Mouse (Mus musculus): ENCODE data around the gene Maco1.

DNA sequence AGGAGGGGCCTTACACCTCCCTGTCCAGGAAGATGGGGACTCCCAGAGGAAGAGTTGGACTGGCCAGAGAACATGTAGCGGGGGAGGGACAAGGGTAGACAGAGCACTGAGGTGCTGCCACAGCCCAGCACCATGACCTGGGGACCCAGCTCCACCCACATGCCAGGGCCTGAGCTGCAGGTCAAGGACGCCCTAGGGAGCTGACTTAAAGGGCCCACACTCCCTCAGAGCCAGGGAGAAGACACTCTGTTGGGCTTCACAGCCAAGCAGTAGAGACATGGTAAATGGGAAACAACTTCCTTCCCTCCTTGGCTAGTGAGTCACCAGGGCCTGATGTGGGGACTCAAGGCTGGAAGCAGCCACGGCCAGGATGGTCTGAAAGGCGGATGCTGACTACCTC, 94.8 kb downstream of the Maco1 start:
- no peak for TF ChIP-seq CTCF (IDR thresholded peaks at IDR 0.05; ENCODE audit: low read depth, low read length)
- no peak for TF ChIP-seq POLR2A (IDR thresholded peaks at IDR 0.05; ENCODE audit: extremely low read depth, insufficient read depth, low read length)
